Mouse (Mus musculus) adrenal gland, adult (tissue): ENCODE data around the gene Clcn1.

ENCODE experiments used
- DNase-seq, 2 experiments: peaks; one replicate each; pipeline ENCODE4 v3.0.0; 2022 to 2023; ENCODE audit warnings: low spot score in 1 of 2; ENCODE audit not compliant: inconsistent age in 2 of 2

Clcn1 gene

DNA sequence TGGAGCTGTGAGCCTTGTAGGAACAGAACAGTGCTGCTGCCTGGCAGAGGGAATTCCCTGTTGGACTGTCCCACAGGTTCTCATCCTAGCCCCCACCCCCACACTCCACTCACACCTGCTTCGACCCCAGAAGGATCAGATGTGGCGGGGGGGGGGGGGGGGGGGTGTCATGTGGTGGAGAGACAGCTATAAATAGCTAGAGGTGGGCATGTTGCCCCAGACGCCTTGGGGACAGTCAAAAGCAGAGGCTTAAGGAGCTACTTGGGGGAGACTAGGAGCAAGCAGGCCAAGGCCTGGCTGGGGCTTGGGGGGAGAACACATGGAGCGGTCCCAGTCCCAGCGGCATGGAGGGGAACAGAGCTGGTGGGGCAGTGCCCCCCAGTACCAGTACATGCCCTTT, at the start of gene Clcn1:
Gene Clcn1, plus strand, starts transcription at position 238 of the 400 bp plus-strand sequence.
- no peak for DNase-seq

GRCm38 (mm10) chr6:42237276-42237805, 49.1 kb upstream of the Clcn1 start:
- DNase-seq = no peak

GRCm38 (mm10) chr6:42241311-42242045, 45.0 kb upstream of the Clcn1 start:
- DNase-seq = peak in 1 of 2 experiments; percentile 91

DNA sequence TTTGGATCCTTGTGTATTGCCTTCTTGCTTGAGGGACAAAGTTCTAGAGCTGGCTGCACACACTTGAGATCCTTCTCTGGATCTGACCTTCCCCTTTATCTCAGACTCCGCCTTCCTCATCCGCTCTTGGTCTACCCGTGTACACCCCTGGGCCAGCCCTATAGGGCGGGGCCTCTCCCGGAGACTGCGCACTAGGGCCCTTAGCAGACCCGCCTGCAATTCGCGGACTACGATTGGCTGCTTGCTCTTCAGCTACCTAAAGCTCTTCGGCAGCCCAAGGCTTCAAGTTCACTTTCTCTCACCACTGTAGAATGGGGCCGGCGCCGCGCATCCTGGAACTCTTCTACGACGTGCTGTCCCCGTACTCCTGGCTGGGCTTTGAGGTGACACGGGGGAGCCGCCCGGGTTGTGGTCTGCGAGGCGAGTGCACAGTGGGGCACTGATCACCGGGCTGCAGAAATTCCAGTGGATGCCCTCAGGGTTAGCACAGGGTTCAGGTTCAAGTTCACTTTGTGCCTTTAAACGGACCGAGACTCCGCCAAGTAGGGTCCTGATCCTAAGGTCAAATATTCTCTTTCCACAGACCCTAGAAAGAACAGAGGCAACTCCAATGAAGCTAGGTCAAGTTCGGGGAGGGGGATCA, 40.7 kb upstream of the Clcn1 start, which contains the start of gene Gstk1:
Gene Gstk1, plus strand, starts transcription at position 225 of the 643 bp plus-strand sequence.
- peak; percentile 88 to 94 for DNase-seq

DNA sequence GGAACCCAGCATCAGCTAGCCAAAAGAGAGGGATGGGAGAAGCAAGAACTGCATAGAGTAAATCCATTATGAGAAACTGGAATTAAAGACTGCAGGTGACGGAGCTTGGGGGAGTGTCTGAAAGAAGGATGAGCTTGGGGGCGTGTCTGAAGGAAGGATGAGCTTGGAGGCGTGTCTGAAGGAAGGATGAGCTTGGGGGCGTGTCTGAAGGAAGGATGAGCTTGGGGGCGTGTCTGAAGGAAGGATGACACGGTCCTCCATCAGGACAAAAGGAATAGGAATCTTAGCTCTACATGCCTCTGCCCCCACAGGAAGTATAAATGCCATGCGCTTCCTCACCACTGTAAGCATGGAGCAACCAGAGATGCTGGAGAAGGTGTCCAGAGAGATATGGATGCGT, 39.3 kb upstream of the Clcn1 start:
- DNase-seq = peak in 1 of 2 experiments; percentile 63

DNA sequence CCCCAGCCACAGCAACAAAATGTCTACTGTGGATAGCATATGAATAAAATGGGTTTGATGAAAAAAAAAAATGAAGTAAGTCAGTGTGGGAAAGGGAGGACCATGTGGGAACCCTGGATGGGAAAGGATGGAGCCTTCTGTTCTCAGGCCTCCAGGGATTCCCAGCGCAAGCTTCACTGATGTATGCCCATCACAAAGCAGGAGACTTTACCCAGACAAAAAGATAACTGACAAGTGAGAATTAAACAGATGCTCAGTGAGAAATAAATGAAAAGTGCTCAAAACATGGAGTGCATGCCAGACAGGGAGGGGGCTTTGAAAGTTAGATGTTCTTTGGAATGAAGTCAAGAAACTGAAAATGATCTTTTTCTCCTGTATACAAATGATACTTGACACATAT, 38.5 kb upstream of the Clcn1 start:
- no peak for DNase-seq

DNA sequence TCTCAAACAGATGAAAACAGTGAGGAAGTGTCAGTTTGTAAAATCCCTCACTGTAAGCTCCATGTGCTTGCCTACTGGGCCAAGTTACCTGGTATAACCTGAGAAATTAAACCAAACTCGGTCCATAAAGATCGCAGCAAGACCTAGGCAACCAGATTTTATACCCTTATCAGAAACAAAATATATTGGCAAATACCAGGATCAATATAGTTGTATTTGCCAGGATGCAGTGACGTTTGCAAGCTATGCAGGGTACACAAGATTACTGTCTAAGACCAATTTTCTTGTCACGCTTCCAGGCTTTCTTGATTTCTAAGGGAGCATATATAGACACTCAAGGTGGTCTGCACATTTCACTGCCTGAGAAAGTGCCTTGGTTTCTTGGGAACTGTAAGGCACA, 34.7 kb upstream of the Clcn1 start:
- DNase-seq = no peak

- DNase-seq = no peak
Measured at GRCm38 (mm10) chr6:42253103-42253502, 33.4 kb upstream of the Clcn1 start.

- DNase-seq = peak; percentile 64 to 89
Measured at GRCm38 (mm10) chr6:42257303-42257863, 29.1 kb upstream of the Clcn1 start.

GRCm38 (mm10) chr6:42260430-42260829, 26.1 kb upstream of the Clcn1 start:
- DNase-seq = peak in 1 of 2 experiments; percentile 46

- no peak for DNase-seq
Measured at GRCm38 (mm10) chr6:42261524-42262170, 24.8 kb upstream of the Clcn1 start, which contains the start of gene Tmem139. TSS of gene Tmem139 (plus strand) at chr6:42261970.

DNA sequence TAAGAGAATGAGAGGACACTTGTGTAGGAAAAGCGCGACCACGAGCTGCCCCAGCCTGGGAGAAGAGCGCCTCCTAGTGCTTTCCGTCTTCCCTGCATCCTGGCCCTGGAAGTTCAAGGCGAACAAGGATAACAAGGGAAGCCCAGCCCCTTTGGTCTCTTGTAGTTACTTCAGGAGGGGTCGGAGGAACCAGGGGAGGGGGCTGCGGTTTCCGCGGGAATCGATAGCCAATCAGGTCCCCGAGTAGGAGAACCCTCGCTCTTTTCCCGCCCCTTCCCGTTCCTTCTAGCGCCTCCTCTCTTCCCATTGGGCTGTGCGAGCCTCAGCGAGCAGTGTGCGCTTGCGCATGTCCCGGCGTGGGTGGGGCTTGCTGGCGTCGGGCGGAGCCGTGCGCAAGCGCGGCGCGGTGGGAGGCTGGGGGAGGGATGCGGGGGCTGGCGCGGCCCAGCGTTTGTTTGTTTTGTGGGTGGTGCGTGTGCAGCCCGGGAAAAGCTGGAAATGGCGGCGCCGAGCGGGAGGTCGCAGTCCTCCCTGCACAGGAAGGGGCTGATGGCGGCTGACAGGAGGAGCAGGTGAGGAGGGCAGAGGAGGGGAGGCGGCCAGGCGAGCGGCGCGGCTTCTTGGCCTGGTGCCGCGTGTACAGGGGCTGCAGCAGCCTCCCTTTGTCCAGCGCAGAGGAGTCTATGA, 21.7 kb upstream of the Clcn1 start, which contains the start of gene Casp2:
Gene Casp2, plus strand, starts transcription at position 360 of the 687 bp plus-strand sequence.
- peak; percentile 99 for DNase-seq

GRCm38 (mm10) chr6:42265391-42266330, 20.8 kb upstream of the Clcn1 start:
- DNase-seq = no peak

- DNase-seq = no peak
Measured at GRCm38 (mm10) chr6:42270817-42271216, 15.7 kb upstream of the Clcn1 start.

- no peak for DNase-seq
Measured at GRCm38 (mm10) chr6:42276151-42276550, 10.3 kb upstream of the Clcn1 start.

GRCm38 (mm10) chr6:42282865-42283528, 3.5 kb upstream of the Clcn1 start:
- DNase-seq = no peak

DNA sequence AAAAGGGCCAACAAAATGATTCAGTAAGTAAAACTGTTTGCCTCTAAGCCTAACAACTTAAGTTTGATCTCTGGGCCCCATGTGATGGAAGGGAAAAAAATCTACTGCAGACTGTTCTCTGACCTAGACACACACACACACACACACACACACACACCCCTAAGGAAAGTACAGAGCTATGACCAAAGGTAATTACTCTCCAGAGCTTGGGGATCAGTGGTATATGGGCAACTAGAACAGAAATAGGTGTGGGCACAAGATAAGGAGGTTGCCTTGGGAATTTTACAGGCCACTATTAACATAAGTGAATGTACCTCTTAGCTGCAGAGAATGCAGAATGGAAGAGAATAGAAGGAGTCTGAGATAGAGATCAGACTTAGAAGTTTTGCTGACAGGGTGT, 1.1 kb downstream of the Clcn1 start:
- no peak for DNase-seq

DNA sequence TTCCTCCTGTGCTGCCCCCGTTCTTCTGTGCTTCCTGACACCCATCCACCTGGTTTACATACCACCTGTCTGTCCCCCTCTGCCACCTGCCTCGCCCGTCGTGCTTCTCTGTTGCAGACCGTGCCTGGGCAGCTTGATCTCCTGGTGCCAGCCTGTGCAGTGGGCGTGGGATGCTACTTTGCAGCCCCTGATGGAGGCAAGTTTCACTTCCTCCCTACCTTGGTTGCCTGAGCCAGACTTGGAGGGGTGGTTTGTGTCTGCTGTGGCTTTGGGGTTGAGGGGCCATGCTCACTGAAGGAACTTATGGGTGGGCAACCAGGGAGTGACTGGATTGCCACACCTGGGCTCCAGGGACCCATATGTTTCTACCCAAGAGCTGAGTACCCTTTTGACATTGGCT, 6.8 kb downstream of the Clcn1 start:
- no peak for DNase-seq

GRCm38 (mm10) chr6:42295549-42296094, 9.1 kb downstream of the Clcn1 start:
- peak in 1 of 2 experiments; percentile 25 for DNase-seq
